Mouse (Mus musculus) testis, postnatal 14 days (tissue): ENCODE results near the gene Gck.

Source experiments
- DNase-seq: peaks from one replicate; pipeline ENCODE4 v3.0.0; 2021; ENCODE audit warnings: low spot score

Gck gene

GRCm38 (mm10) chr11:5872707-5873106 is 77.2 kb downstream of the Gck start:
- no peak for DNase-seq

GRCm38 (mm10) chr11:5870069-5870468 is 79.8 kb downstream of the Gck start:
- DNase-seq: no peak

GRCm38 (mm10) chr11:5869331-5869730 is 80.5 kb downstream of the Gck start:
- DNase-seq: no peak

- no peak for DNase-seq
Observed at GRCm38 (mm10) chr11:5868324-5868723, 81.6 kb downstream of the Gck start.

- no peak for DNase-seq
Observed at GRCm38 (mm10) chr11:5867196-5867595, 82.7 kb downstream of the Gck start.

- peak; percentile 32 for DNase-seq
Observed at GRCm38 (mm10) chr11:5862394-5863105, 87.3 kb downstream of the Gck start.

- DNase-seq: peak; percentile 54
Observed at GRCm38 (mm10) chr11:5861678-5862393, 88.0 kb downstream of the Gck start, which contains the start of gene Aebp1. Aebp1 (plus strand) TSS chr11:5861947.

GRCm38 (mm10) chr11:5860639-5861038 is 89.2 kb downstream of the Gck start:
- DNase-seq: no peak

GRCm38 (mm10) chr11:5859883-5860550 is 89.9 kb downstream of the Gck start:
- DNase-seq: no peak

- DNase-seq: no peak
Observed at GRCm38 (mm10) chr11:5858723-5859122, 91.2 kb downstream of the Gck start.

GRCm38 (mm10) chr11:5856479-5857130 is 93.3 kb downstream of the Gck start:
- DNase-seq: no peak

- DNase-seq: no peak
Observed at GRCm38 (mm10) chr11:5855902-5856301, 94.0 kb downstream of the Gck start.

GRCm38 (mm10) chr11:5855481-5855880 is 94.4 kb downstream of the Gck start:
- DNase-seq: no peak

- DNase-seq: no peak
Observed at GRCm38 (mm10) chr11:5852314-5852713, 97.6 kb downstream of the Gck start.

- DNase-seq: peak; percentile 35
Observed at GRCm38 (mm10) chr11:5851021-5851736, 98.7 kb downstream of the Gck start.
